Mouse (Mus musculus): ENCODE results near the gene Kirrel.
"Not testable (repeated sequence)": the region's sequence is repeated elsewhere in the genome, so short reads cannot be mapped to it uniquely, and the experiment has no call there.

The Kirrel gene

DNA sequence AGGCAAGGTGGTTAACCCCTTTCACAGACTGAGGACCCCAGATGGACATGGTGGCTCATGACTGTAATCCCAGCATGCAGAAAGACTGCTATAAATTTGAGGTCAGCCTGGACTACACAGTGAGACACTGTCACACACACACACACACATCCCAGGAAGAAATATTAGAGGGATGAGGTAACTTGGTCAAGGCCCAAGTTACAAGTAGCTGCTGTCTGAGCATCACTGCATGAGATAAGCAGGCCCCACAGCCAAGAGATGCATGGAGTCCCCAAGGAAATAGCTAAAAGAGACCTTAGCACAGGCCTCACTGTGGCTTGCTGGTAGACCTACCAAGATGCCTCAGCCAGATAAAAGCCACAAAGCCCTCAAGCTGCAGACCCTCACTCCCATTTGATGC lies 39.6 kb downstream of the Kirrel start:
- in situ Hi-C loops (cut with MseI, MboI), result no loop called here

DNA sequence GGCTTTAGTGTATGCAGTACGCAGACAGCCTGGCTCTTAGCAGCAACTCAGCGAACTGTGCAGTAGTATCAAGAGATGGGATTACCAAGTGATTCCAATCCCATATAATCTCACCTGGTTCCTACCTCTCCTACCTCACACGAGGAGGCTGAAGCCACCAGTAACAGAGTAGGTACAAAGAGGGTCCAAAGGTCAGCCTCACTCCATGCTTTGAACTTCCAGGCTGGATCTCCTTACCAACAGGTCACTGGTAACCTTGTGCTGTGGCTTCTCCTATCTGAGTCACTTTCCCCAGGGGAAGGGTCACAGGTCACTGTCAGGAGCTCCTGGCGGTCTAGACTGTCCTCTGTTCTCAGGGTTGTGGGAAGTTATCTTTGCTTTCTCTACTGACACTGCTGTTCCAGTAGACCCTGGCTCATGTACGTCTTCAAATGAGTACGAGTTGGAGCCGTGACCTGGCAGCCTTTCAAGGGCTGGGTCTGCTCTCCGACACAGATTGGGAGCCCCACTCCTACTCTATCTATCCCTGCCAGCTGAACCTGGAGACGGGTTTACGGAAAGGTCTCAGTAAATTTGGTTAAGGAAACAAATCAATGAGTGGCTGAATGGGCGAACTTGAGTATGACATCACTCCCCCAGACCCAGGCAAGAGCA lies 42.7 kb downstream of the Kirrel start:
- in situ Hi-C loops (cut with MseI, MboI), result no loop called here

DNA sequence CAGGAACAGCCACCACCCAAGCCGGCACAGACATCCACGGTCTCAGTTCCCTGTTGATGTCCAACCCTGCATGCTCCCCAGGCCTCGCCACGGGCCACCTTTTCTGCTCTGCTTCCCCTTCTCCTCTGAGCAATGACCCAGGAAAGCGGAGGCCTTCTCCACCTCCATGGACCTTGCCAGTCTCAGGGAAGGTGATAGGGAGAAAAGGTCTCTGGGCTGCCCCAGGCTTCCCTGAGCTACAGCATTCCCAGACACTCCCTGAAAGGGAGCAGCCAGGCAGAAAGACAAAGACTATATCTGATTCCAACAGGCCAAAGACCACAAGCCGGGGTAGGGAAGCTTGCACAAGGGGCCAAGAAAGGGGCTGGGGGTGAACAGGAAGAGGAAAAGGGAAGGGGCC lies 43.6 kb downstream of the Kirrel start:
- in situ Hi-C loops (cut with MseI, MboI), result no loop called here

DNA sequence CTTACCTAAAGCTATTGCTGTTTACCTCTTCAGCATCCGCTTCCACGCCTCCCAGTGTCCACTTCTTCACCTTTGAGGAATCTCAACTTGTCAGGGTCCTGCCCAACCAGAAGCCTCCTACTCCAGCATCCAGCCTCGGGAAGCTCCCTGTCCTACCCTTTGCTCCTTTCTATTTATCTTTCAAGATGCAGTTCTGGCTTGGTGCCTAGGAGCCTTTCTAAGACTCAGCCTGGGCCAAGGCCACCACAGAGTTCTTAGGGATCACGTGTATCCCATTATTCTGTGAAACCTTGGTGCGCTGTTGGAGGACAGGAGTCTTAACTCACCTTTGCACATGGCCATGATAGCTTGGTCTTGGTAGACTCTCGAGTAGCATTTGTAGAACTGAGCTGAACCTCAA lies 50.8 kb downstream of the Kirrel start:
- in situ Hi-C loops (cut with MseI, MboI), result no loop called here

DNA sequence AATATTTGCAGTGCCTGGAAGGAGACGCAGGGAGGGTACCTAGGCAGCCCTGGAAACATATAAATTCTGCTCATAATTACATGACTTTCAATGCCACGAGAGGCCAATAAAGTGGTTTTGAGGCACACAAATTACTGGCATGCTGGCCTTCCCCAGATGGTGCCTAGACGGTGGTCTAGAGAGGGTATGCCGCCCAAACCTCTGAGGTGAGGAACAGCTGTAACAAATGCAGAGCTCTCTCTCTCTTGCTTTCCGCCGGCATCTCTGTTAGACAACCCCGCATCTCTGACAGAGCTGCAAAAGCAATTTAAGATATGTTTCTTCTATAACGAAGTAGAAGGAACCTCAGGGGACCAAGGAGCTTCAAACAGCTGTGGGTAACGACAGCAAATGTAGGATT lies 56.3 kb downstream of the Kirrel start:
- in situ Hi-C loops (cut with MseI, MboI), result no loop called here

DNA sequence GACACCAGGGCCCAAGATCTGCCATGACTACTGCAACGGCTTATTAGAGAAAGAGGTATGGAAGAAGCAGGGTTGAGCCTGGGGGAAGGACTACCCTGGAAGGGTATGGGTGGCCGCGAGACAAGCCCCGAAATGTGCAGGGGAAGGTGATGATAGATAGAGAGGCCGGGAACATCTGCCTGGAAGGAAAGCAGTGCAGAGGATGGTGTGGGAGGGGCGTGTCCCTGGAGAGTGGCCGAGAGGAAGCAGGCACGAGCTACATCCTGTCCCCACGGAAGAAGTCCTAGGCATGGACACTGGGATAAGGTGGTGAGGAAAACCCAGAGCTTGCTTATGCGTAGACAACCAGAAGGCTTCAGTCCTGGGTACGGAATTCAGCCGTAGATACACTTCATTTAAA lies 56.9 kb downstream of the Kirrel start:
- in situ Hi-C loops (cut with MseI, MboI), result no loop called here

DNA sequence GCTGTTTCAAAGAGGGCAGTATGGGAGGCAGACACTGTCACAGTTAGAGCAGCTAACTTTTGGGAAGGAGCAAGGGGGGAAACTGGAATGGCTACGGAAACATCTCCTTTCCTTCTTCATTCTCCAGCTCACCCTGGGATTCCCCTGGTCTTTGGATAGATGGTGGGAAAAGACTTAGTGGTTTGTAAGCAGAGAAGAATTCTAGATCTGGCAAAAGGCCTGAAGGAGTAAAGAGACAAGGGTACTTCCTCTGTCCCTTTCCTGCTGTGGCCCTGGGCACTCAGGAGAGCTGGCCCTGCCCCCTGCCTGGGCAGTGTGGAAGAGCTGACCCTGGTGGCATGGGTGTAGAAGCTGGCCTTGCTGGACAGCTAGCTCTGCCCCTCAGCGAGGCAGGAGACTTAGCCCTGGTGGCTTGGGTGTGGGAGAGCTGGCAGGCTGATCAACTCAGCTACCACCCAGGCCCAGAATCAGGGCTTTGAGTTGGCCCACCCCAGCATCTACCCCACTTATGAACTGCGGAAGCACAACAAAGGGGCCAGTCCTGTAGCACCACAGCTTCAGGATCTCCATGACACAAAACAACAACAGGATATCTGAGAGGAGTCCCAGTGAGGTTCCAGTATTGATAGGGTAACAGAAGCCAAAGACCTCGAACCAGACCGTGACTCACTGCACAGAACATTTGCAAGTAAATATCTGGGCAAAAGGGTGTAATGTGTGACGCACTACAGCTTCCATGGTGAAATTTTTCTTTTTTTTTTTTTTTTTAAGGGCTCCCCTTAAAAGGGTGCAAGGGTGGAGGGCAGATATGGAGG lies 58.6 kb downstream of the Kirrel start:
- in situ Hi-C loops (cut with MseI, MboI), result no loop called here

DNA sequence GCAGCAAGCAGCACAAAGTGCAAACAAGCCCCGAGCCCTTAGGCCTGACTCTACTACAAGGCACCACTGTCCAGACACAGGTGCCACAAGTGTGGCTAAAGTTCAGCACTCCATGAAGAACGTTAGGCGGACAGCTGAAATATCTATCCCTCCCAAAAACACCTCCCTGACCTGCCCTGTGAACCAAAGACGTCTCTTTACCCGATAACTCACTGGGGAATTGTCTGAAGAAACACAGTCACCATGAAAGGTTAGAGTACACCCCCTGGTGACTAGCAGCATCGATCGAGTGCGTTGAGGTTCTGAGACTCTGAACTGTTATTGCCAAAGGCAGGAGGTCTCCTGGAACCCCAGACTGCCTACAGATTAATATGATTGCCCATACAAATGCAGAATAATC lies 59.3 kb downstream of the Kirrel start:
- in situ Hi-C loops (cut with MseI, MboI), result no loop called here

DNA sequence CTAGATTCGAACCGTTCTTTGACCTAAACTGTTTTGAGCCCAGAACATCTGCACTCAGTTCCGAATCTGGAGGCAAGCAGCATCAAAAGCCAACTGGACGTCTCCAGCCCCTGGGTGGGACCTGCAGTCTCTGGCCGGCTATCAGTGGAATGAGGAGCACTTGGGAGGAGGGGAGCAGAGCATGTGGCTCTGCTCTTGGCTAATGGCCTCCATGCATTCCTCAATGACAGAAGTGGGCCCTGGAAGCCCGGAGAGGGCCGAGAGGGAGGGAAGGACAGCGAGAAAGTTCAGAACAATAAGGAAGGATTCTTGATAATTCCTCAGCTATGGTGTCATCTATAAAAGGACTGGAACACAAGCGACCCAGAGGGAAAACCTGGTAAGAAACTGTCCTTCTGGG lies 59.7 kb downstream of the Kirrel start:
- in situ Hi-C loops (cut with MseI, MboI), result no loop called here

DNA sequence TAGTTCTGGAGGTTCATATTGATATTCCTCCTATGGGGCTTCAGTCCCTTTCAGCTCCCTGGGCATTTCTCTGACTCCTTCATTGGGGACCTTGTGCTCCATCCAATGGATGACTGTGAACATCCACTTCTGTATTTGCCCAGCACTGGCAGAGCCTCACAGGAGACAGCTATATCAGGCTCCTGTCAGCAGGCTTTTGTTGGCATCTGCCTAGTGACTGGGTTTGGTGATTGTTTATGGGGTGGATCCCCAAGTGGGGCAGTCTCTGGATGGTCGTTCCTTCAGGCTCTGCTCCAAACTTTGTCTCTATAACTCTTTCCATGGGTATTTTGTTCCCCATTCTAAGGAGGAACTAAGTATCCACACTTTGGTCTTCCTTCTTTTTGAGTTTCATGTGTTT lies 60.7 kb downstream of the Kirrel start:
- in situ Hi-C loops (cut with MseI, MboI), result not testable (repeated sequence)

DNA sequence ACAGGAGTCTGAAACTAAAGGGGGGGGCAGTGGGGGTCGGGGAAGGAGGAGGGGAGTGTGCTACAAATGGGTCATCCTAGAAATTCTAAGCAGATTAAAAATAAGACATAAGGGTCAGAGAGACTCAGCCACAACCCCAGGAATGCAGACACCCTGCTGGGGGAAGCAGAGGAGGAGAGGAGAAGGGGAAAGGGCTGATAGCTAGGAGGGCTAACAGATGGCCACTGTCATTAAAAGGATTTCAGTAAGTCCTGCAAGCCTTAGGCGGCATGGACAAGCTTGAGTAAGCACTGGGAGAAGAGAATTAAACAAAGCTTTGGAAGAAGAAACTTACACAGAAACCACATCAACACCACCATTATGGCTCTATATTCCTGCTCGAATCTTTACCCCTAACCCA lies 62.3 kb downstream of the Kirrel start:
- in situ Hi-C loops (cut with MseI, MboI), result no loop called here

DNA sequence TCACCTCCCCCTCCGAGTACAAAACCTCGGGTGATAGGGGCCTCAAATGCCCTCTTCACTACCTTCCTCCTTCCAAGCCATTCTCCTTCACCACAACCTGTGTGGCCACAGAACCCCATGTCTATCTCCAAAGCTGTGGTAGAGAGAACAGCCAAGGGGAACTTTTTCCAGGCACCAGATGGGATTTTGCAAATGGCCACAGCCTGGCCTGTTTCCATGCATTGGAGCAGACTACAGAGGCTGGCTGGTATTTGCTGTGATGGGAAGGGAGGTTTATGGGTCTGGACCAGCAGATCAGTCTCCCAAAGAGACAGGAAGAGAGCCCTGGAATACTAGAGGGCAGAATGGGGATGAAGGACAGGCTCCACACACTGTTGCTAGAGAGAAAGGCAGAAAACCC lies 69.7 kb downstream of the Kirrel start:
- in situ Hi-C loops (cut with MseI, MboI), result no loop called here

DNA sequence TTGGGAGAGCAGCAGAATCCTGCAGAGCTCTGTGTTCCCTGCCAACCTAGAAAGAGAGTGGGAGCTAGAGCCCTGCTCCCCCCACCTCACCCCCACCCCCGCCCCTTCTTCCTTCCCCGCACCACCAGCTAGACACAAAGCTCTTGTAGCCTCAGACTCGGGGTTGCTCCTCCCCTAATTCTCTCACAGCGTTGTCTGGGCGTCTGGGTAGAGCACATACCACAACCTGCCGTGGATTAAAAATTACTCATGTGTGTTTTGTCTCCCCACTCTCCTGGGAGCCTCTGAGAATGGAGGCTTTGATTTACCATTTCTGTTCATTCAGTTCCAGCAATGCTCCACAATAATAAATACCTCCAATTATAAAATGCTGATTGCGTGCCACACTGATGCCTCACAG lies 72.2 kb downstream of the Kirrel start:
- in situ Hi-C loops (cut with MseI, MboI), result no loop called here

DNA sequence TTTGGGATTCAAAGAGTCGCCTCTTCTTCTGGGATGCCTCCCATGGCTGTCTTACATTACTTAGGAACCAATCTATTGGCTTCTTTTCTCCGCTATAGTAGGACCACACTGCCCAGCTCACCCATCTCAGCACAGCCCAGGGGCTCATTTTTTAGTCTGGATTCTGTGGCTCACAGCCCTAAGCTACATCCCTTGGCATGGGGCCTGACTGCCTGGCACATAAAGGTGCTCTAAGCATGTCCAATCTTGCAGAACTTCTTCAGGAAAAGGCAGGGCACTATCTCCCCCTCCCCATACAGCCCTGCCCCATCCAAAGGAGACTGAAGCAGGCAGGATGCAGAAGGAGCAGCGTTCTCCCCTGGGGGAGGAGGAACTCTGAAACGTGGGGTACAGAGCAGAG lies 73.6 kb downstream of the Kirrel start:
- in situ Hi-C loops (cut with MseI, MboI), result no loop called here

DNA sequence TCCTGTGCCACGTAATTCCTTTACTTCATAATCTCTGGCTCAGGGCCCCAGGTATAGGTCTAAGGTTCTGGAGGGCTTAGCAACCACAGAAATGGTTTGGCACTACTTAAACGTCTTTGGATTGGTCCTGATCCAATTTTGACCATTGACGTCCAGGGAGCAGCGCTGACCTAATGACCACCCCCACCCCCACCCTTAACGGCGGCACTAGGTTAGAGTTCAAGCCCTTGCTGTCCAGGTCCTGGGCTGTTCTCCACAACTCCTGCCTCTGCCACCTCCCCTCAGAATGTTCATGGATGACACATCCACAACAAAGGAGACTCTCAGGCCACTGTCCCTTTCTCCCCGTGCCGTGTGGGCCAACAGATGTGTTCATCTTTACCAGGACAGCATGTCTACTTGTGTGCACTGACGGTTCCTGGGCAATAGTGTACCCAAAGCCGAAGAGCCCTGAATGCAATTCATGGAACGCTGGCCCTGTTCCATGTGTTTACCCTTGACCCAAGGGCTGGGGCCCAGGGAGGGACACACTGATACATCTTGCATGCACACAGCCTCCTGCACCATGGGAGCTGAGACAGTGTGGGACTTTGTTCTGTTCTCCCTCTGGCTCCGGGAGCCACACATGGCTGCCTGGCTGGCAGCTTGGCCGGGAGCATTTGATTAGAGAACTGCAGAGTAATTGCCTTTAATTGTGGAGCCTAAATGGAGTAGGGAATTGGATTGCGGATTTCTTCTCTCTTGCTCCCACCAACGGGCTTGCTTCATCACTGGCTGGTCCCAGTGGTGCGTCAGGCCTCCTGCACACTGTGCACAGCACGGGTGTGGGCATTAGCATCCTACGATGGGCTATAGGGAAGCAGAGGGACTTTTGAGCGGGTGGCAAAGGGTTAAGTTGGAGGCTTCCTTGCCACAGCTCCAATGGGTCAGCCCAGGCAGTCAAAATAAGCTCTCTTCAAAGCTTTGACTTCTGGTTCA lies 76.3 kb downstream of the Kirrel start:
- in situ Hi-C loops (cut with MseI, MboI), result no loop called here

DNA sequence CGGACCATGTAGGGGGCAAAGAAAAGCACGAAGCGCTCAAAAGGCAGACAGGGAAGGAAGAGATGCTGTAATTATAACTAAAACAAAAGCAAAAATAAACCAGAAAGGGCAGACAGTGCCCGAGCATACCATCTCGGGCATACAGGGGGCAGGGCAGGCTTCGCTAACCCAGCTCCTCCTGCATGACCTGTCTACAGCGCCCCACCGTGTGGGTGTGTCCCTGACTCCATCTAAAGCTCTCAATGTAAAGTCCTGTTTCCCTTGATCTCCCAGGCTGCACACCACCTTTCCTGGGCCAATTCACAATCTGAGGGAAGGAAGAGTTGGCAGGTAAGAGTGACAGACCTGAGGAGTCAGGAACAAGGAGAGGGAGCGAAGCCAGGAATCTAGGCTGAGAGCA lies 77.3 kb downstream of the Kirrel start:
- in situ Hi-C loops (cut with MseI, MboI), result no loop called here

DNA sequence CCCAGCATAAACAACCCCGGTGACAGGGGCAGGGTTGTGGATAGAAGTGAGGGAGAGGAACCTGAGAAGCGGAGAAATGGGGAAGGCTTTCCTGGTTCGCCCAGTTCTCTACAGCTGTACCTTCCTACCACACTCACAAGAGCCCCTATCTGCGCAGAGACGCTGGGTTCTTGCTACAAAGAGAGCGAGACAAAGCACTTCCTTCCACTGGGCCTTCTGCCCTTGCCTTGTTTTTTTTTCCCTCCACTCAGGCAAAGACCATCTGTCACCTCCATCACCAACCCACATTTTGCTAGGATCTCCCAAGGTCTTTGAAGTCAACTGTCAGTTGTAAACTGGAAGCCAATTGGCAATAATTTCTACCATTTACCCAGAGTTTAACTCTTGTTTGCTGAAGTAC lies 80.8 kb downstream of the Kirrel start:
- in situ Hi-C loops (cut with MseI, MboI), result loop anchor here in 1 of 2 experiments (5.0 kb wide), 1 partner anchor 84 kb away; no protein-coding TSS in a partner anchor

DNA sequence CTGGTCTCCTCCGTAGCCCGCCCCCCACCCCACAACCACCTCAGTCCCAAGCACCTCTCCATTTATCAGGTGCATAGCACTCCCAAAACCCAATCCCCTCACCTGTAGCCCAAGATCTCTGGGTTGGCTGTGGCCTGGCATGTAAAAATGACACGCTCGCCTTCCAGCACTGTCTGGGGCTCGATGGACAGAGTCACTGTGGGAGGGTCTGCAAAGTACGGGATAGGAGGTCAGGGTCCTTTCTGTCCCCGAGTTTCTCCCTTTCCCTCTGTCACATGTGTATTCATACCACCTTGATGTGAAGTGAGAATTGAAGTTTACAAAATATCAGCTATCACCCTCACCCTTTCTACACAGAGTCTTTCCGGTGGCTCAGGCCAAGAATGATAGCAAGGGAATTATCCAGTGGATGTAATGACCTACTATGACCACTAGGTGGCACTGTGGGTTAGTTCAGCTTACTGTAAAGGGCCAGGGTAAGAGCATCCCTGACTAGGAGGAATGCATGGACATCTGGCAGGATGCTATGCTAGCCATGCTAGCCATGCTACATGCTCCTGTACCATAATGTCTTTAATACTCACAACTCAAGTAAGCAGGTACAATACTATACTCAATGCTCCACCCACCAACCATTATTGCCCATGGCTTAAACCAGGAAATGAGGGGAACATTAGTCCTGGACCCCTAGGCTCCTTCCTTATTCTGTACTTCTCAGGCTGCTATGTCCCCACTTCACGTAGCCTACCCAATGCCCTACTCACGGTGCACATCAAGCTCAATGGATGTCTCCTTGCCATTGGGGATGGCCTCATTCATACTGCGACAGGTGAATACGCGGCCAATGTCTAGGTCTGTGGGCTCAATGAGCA lies 84.6 kb downstream of the Kirrel start:
- in situ Hi-C loops (cut with MseI, MboI), result loop anchor here in 1 of 2 experiments (5.0 kb wide), 1 partner anchor 87 kb away; no protein-coding TSS in a partner anchor

DNA sequence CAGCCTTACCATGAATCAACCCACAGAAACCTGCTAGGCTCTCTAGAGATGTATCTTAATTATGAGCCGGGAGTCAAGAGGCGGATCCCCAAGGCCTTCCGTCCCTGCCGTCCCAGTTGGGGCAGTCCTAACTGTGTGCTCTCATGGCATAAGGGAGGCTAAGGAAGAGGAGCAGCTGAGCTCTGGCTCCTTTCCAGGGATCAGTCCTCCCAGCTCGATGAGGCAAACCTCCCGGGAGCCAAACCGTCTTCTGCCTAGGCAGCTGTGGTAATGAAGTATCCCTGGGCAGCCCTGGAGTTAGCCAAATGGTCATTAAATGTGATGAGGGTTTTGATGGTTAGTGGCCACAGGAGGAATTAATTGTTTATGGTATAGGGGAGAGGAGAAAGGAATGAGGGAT lies 87.4 kb downstream of the Kirrel start:
- in situ Hi-C loops (cut with MseI, MboI), result no loop called here

DNA sequence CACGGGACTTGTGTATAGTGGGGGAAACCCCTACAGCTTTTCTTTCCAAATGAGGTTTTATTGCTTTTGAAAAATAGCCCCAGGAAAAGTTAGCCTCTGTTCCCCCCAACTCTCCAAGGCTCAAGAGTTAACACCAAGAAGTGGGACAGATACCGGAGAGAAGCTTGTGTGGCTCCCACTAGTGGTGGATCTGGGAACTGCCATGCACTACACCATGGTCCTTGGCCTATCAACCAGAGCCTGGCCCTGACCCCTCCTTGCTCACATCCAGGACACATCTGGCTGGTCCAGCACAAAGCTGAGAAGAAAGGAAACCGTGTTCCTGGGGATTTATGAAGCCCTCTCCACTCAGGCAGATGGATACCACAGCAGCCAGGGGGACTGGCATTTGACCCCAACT lies 92.3 kb downstream of the Kirrel start:
- in situ Hi-C loops (cut with MseI, MboI), result no loop called here

DNA sequence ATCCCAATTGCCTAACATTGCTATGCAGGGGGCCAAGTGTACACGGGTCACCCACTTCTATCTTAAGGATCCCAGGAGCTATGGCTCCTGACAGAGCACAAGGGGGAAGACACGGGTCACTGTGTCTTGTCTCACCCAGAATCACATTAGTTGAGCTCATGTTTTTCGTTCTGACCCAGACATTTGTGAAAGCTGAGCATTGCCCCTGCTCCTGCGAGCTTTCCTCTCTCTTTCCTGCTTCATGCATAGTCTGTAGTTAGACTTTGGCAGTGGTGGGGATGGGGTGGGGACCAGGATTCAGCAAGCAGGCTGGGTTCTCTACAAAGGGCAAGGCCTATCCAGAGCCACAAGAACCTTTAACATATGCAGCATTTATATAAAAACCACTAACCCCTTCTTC lies 94.8 kb downstream of the Kirrel start:
- in situ Hi-C loops (cut with MseI, MboI), result no loop called here
